Mouse (Mus musculus) c-Kit-positive CD71-positive TER-119-positive erythroid progenitor cells, embryonic 14.5 days (primary cell): ENCODE measurements around the gene Tapbp.
"Not testable (repeated sequence)": the region's sequence is repeated elsewhere in the genome, so short reads cannot be mapped to it uniquely, and the experiment has no call there.

Source experiments
- DNase-seq: peaks from one replicate; pipeline ENCODE4 v3.0.0-alpha.2; 2013; ENCODE audit warnings: low spot score

Gene Tapbp

GRCm38 (mm10) chr17:33904835-33905234 is 10.9 kb upstream of the Tapbp start, which contains the start of gene Platr17:
Gene Platr17 (plus strand): TSS chr17:33905135.
- DNase-seq: not testable (repeated sequence)

DNA sequence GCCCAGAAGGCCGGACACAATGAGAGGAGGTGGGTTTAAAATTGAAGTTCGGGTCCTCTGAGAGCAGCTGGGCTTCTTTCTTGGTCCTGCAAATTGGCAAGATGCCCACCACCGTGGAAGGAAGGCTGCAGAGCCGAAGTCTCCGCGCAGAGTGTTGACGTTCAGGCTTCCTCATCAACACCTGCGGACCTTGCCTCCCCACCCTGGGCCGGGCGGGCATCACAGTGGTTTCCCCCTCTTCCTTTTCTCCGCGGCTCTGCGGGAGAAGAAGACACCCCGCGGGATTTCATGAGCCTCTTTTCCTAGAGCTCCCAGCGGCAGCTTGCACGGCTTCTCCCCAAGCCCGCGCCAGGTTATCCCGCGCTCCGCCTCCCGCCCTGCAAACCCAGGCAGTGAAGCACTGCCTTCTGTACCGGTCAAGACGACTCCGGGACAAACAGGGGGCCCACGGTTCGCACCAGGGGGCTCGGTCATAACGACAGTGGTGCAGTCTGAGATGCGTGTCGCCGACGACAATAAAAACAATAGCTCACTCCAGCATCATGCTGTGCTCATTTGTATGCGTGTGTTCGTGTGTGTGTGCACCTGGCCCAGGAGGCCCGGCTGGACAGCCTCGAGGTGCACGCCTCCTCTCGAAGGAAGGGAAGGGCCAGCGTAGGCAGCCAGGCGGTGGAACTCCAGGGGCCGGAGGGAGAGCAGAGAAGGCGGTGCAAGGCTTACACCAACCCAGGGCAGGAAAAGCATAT is 7.2 kb upstream of the Tapbp start:
- no peak for DNase-seq

DNA sequence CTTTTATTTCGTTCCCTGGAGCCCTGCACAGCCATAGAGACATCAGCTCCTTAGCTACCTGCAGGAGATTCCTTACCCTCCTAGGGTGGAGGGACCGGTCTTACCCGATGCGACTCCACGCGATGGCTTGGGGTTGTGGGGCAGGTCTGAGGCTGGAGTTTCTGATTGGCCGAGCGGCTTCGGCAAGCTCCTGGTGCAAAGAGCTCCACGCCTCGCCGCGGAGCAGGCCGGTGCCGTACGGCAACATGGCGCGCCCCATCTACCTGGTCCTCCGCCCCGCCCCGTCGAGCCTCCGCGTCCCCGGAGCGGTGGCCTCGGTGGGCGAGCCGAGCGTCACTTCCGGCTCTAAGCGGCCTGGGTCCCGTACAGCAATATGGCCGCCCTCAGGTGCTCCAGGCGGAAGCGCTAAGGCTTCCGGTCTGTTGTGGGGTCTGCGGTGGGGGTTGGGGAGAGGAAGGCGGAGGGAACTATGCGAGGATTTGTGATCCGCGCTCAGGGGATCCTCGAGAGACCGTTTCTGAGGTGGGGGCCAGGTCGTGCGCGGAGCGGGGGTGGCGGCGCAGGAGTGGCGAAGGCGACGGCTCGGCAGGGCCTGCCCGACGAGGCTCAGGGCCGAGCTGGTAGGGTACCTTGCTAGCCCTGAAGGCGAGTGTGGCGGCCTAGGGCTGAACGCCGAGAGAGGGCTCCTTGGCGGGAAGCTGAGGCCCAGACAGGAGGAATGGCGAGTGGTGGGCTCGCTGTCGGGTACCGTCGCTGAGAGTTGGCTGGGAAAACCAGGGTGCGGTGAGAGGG is 6.4 kb upstream of the Tapbp start, which contains the start of gene Daxx:
Gene Daxx (plus strand): TSS at position 338 of the 792 bp plus-strand sequence.
- DNase-seq: peak; percentile 94

- DNase-seq: peak; percentile 36
These were observed 5.8 kb upstream of the Tapbp start for GRCm38 (mm10) chr17:33909869-33910250.

DNA sequence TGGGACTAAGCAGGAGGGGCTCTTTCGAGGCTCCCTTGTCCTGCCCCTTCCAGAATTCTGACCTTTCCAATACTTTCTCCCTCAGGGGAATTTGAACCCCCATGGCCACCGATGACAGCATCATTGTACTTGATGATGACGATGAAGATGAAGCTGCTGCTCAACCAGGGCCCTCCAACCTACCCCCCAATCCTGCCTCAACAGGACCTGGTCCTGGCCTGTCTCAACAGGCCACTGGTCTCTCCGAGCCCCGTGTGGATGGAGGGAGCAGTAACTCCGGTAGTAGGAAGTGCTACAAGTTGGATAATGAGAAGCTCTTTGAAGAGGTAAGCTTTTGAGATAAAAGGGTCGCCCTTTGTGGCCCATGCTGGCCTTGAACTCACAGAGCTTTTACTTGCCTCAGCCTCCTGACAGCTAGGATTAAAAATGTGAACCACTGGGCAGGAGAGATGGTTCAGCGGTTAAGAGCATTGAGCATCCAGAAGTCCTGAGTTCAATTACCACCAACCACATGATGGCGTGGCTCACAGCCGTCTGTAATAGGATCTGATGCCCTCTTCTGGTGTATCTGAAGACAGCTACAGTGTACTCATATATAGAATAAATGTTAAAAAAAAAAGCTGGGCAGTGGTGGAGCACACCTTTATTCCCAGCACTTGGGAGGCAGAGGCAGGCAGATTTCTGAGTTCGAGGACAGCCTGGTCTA is 5.2 kb upstream of the Tapbp start:
- DNase-seq: no peak

- DNase-seq: no peak
These were observed 4.5 kb upstream of the Tapbp start for GRCm38 (mm10) chr17:33911052-33911812.

GRCm38 (mm10) chr17:33911813-33912414 is 3.8 kb upstream of the Tapbp start:
- DNase-seq: no peak

- DNase-seq: no peak
These were observed 2.4 kb upstream of the Tapbp start for GRCm38 (mm10) chr17:33913264-33913663.

- no peak for DNase-seq
These were observed 1.8 kb upstream of the Tapbp start for GRCm38 (mm10) chr17:33913905-33914304.

GRCm38 (mm10) chr17:33914969-33915391 is 719 bp upstream of the Tapbp start:
- peak; percentile 32 for DNase-seq

- DNase-seq: no peak
These were observed 595 bp downstream of the Tapbp start for GRCm38 (mm10) chr17:33916294-33916693.

DNA sequence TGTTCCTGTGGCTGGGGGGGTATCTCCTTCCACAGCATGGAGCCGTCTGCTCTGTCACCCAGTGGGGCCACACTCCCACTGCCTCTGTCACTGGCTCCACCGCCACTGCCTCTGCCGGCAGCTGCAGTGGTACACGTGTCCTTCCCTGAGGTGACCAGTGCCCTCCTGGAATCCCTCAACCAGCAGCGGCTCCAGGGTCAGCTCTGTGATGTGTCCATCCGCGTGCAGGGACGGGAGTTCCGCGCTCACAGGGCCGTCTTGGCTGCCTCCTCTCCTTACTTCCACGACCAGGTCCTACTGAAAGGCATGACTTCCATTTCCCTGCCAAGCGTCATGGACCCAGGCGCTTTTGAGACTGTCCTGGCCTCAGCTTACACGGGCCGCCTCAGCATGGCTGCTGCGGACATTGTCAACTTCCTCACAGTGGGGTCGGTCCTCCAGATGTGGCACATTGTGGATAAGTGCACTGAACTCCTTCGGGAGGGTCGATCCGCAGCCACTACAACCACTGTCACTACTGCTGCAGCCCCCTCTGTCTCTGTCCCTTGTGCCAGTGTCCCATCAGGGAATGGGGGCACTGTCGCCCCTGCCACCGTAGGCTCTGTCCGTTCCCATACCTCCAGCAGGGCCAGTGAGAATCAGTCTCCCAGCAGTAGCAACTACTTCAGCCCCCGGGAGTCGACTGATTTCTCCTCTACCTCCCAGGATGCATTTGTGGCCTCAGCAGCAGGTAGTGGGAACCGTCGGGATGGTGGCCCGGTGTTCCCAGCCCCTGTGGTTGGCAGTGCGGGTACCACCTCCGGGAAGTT is 1.4 kb downstream of the Tapbp start:
- DNase-seq: no peak

- no peak for DNase-seq
These were observed 2.1 kb downstream of the Tapbp start for GRCm38 (mm10) chr17:33917656-33918292.

GRCm38 (mm10) chr17:33918293-33919203 is 2.8 kb downstream of the Tapbp start:
- peak; percentile 54 for DNase-seq

- DNase-seq: peak; percentile 86
These were observed 3.9 kb downstream of the Tapbp start for GRCm38 (mm10) chr17:33919351-33920281.

GRCm38 (mm10) chr17:33920282-33921097 is 4.8 kb downstream of the Tapbp start:
- peak; percentile 88 for DNase-seq

DNA sequence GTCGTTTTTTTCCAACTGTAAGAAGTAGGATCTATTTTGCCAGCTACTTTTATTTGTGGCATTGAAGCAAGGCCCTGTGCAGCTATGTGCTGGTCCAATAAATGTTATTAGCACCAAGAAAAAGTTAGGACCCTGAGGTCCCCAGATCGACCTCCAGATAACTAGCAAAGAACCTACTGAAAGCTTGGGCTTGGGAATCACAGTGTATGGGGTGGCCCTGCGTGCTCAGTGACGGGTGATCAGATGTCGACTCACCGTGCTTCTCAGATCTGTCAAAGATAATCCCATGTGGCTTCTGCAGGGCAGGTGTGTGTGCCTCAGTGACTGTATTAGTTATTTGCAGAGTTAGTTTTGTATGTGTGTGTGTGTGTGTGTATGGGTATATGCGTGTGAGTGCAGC is 5.7 kb downstream of the Tapbp start:
- DNase-seq: no peak
